Comparison of ENCODE assay signal across 20 mouse cellular contexts in the genomic region with DNA sequence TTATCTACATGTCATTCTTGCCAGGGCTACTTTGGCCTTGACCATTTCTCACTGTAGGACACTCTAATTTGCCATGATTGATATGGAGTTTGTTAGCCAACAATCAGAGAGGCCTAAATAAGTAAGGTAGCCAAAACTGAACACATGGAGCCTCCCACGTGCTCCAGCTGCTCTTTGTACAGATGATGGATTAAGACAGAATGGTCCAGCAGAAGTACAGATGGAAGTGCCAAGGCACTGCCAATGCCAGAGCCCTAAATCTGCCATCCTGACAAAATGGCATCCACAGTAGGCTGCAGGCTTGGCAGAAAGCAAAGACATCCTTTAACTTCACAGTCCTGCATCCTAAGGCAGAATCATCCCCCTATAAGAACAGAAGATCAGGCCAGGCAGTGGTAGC.
DNase-seq lines count a peak whose midpoint lies in the region; ATAC-seq lines count a peak whose summit lies in the region.
"Had no signal": no experiment of that assay in that cellular context is flagged by ENCODE, and none has a peak within 500 bp of the region (broad histone marks: within the 10 kb centered on the region; RNA-seq: fewer than 3 reads in every experiment).

No protein-coding gene starts in this region.

- WGBS in forebrain, embryonic 15.5 days: 38% methylated on average over 1 of the region's 1 CpGs
- WGBS in forebrain, embryonic 11.5 days: 81% methylated on average over 1 of the region's 1 CpGs
- WGBS in forebrain, embryonic 16.5 days: 43% methylated on average over 1 of the region's 1 CpGs

- no peaks in the 10 kb centered on the region for H3K4me1 ChIP-seq in forebrain, embryonic 15.5 days
- no peaks in the 10 kb centered on the region for H3K4me1 ChIP-seq in forebrain, embryonic 11.5 days (replicated peaks; ENCODE audit: control insufficient read depth, insufficient read depth, low read length)
- H3K4me1 ChIP-seq in forebrain, embryonic 16.5 days (replicated peaks; ENCODE audit: control insufficient read depth, insufficient read depth, low read length): no peaks in the 10 kb centered on the region
- H3K4me1 ChIP-seq: embryonic facial prominence, embryonic 10.5 days; heart, embryonic 10.5 days; intestine, embryonic 15.5 days had no signal

- H3K9ac ChIP-seq in forebrain, embryonic 15.5 days (replicated peaks): no peak overlapping the region
- no peak overlapping the region for H3K9ac ChIP-seq in forebrain, embryonic 11.5 days (ENCODE audit: low read length)
- no peak overlapping the region for H3K9ac ChIP-seq in forebrain, embryonic 16.5 days (replicated peaks; ENCODE audit: low read depth, low read length)
- H3K9ac ChIP-seq: intestine, embryonic 15.5 days; liver, embryonic 14.5 days had no signal

- H3K36me3 ChIP-seq in forebrain, embryonic 15.5 days: no peaks in the 10 kb centered on the region
- H3K36me3 ChIP-seq in forebrain, embryonic 11.5 days (ENCODE audit: control insufficient read depth, insufficient read depth, low read length): no peaks in the 10 kb centered on the region
- no peaks in the 10 kb centered on the region for H3K36me3 ChIP-seq in forebrain, embryonic 16.5 days (ENCODE audit: control insufficient read depth, insufficient read depth)
- H3K36me3 ChIP-seq: embryonic facial prominence, embryonic 10.5 days; heart, embryonic 10.5 days; intestine, embryonic 15.5 days had no signal

- H3K27ac ChIP-seq in forebrain, embryonic 15.5 days (replicated peaks): 0 out of 2 replicates have a peak overlapping the region, but pooled peaks have one; percentile 34
- no peak overlapping the region for H3K27ac ChIP-seq in forebrain, embryonic 11.5 days (ENCODE audit: low read depth, low read length)
- no peak overlapping the region for H3K27ac ChIP-seq in forebrain, embryonic 16.5 days (ENCODE audit: low read length)
- H3K27ac ChIP-seq: embryonic facial prominence, embryonic 10.5 days; heart, embryonic 10.5 days; intestine, embryonic 15.5 days; left cerebral cortex, adult 2 months; liver, embryonic 14.5 days had no signal

- no peak overlapping the region for H3K4me2 ChIP-seq in forebrain, embryonic 15.5 days (replicated peaks)
- no peak overlapping the region for H3K4me2 ChIP-seq in forebrain, embryonic 11.5 days (ENCODE audit: low read depth, low read length, severe bottlenecking)
- no peak overlapping the region for H3K4me2 ChIP-seq in forebrain, embryonic 16.5 days (ENCODE audit: low read length)
- H3K4me2 ChIP-seq: intestine, embryonic 15.5 days had no signal

- no peak overlapping the region for H3K4me3 ChIP-seq in forebrain, embryonic 15.5 days
- H3K4me3 ChIP-seq in forebrain, embryonic 11.5 days (ENCODE audit: low read depth, low read length): no peak overlapping the region
- H3K4me3 ChIP-seq in forebrain, embryonic 16.5 days (replicated peaks; ENCODE audit: low read length): no peak overlapping the region
- H3K4me3 ChIP-seq: embryonic facial prominence, embryonic 10.5 days; heart, embryonic 10.5 days; intestine, embryonic 15.5 days; left cerebral cortex, adult 2 months had no signal

- DNase-seq in forebrain, embryonic 11.5 days (ENCODE audit: low spot score): no peak
- peak; percentile 38 for DNase-seq in brain, adult 2 months (ENCODE audit: low read depth, low spot score)
- peak; percentile 40 for DNase-seq in layer of hippocampus, adult 9-10 months (ENCODE audit: low spot score)
- DNase-seq in heart, postnatal 4 days: no peak
- DNase-seq in kidney, adult 18-20 months: no peak
- DNase-seq: gastrocnemius, postnatal 36 days; heart, postnatal 14 days; kidney, postnatal 10 days; midbrain, embryonic 14.5 days; right cerebral cortex, postnatal 4 days; thymus, postnatal 25 days had no signal

- H3K9me3 ChIP-seq in forebrain, embryonic 15.5 days: no peaks in the 10 kb centered on the region
- no peaks in the 10 kb centered on the region for H3K9me3 ChIP-seq in forebrain, embryonic 11.5 days (ENCODE audit: control insufficient read depth, low read length)
- H3K9me3 ChIP-seq in forebrain, embryonic 16.5 days (ENCODE audit: control insufficient read depth, low read length): no peaks in the 10 kb centered on the region
- H3K9me3 ChIP-seq: embryonic facial prominence, embryonic 10.5 days; heart, embryonic 10.5 days; intestine, embryonic 15.5 days had no signal

- peak; percentile 29; the same call in 1 of the 2 replicates for ATAC-seq in forebrain, embryonic 15.5 days (replicated peaks)
- ATAC-seq in forebrain, embryonic 11.5 days (replicated peaks; ENCODE audit: low FRiP score): no peak
- ATAC-seq in forebrain, embryonic 16.5 days: peak; percentile 47; the same call in 1 of the 2 replicates
- ATAC-seq: activated CD4-positive, CD25-positive, alpha-beta regulatory T cell, adult 4 months; intestine, embryonic 15.5 days; Patski had no signal

- no peaks in the 10 kb centered on the region for H3K27me3 ChIP-seq in forebrain, embryonic 15.5 days
- no peaks in the 10 kb centered on the region for H3K27me3 ChIP-seq in forebrain, embryonic 11.5 days (ENCODE audit: control insufficient read depth, insufficient read depth, low read length)
- no peaks in the 10 kb centered on the region for H3K27me3 ChIP-seq in forebrain, embryonic 16.5 days (replicated peaks; ENCODE audit: control insufficient read depth, insufficient read depth, low read length)
- H3K27me3 ChIP-seq: intestine, embryonic 15.5 days; Patski had no signal

Comparison
In these comparisons a context has a peak if more than half of its experiments do, and no peak if none do; other contexts are left out.
1. DNase-seq: peak in brain, adult 2 months (single experiment) and layer of hippocampus, adult 9-10 months (single experiment); none in forebrain, embryonic 11.5 days (single experiment), heart, postnatal 4 days (single experiment) and kidney, adult 18-20 months (single experiment).